Mouse (Mus musculus) layer of hippocampus, postnatal 10 days (tissue): Measurements from ENCODE around the gene Rab22a. TPM values are rescaled to one million over a fixed set of nuclear protein-coding genes. Genes with fewer than 3 reads are reported as not detected.

Experiments used
- microRNA-seq, 2 experiments: library from miRNA; unstranded; fragments of <30 nt; microRNA quantifications; one replicate each; pipeline ENCODE4 v1.2.0; 2021
- total RNA-seq, 2 experiments: library from RNA; stranded (reverse); gene quantifications; 2 replicates each; pipeline ENCODE4 v1.2.3; 2021

Gene Rab22a
- total RNA-seq, 2 experiments from 2014 or later = 22.3 to 24.4 TPM

Small RNAs within 50 kb of the gene (microRNA-seq; reads per million reads assigned to microRNA genes)
- 0 reads per million in 2 experiments for gene Mir6340

Other genes with a start within 250 kb of the Rab22a start
- gene 1700021F07Rik, start 137.2 kb upstream of the Rab22a start, total RNA-seq = not detected
- gene Ankrd60, start 81.4 kb upstream of the Rab22a start, total RNA-seq = not detected
- not detected for gene 1700010B08Rik, start 59.7 kb downstream of the Rab22a start, total RNA-seq
- 100 to 1,000 TPM in 1 of 2 experiments, 10 to 100 TPM in 1; 96.4 to 101 TPM for gene Vapb, start 77.8 kb downstream of the Rab22a start, total RNA-seq